Mouse (Mus musculus) thymus, postnatal 25 days (tissue): ENCODE data around the gene Zfp609.
"Not testable (repeated sequence)": the region's sequence is repeated elsewhere in the genome, so short reads cannot be mapped to it uniquely, and the experiment has no call there.

Experiments
- DNase-seq: peaks from one replicate; pipeline ENCODE4 v3.0.0; 2022

The Zfp609 gene

DNA sequence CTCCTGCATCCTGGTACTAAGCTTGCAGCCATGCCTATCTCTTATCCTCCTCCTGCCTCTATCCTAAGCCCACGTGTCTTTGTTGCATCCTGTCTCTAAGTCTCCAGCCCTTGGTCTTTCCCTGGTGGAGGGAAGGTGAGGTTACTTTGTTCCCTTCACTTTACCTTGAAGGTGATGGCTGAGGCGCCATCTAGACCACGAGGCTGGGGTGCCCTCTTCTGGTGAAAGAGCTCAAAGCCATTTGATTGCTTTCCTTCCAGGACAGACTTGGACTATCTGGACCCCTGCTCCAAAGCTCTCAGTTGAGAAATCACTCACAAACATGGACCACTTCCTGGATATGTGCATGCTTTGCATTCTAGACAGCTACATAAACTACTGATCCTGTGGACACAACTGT, 163.2 kb downstream of the Zfp609 start:
- peak; percentile 75 for DNase-seq

GRCm38 (mm10) chr9:65661493-65661892, 165.9 kb downstream of the Zfp609 start:
- no peak for DNase-seq

- no peak for DNase-seq
These were observed 166.3 kb downstream of the Zfp609 start for GRCm38 (mm10) chr9:65661029-65661428.

DNA sequence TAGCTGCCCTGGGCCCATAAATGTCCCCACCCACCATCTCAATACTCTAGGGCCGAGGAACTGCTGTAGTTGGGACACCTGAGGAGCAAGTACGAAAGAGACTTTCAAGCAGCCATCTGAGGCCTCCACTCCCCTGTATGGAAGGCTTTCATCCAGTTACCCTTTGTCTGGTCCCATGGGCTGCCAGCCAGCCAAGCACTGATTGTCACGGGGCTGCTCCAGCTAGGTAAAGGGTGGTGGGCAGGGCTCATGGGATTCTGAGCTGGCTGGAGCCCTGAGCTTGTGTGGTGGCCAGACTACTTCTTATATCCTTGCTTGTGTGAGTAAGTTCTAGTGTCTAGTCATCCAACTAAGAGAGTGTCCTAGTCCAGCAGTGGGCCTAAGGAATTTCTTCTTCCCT, 170.1 kb downstream of the Zfp609 start:
- DNase-seq, result no peak

DNA sequence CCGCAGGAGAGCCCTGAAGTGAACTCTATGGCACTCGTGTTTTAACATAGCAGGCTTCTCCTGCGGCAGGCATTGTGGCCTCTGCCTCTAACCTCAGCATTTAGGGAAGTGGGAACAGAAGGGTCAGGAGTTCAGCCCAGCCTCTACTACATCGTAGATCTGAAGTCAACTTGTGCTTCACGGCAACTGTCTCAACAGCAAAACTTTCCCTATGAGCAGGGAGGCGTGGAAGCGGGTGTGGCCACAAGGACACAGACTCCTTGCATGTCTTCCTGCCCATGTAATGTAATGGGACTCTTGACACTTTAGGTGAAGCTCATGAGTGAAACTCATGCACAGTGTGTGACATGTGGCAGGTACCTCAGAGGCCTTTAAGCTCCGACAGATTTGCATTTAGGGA, 171.8 kb downstream of the Zfp609 start:
- DNase-seq, result peak; percentile 13

DNA sequence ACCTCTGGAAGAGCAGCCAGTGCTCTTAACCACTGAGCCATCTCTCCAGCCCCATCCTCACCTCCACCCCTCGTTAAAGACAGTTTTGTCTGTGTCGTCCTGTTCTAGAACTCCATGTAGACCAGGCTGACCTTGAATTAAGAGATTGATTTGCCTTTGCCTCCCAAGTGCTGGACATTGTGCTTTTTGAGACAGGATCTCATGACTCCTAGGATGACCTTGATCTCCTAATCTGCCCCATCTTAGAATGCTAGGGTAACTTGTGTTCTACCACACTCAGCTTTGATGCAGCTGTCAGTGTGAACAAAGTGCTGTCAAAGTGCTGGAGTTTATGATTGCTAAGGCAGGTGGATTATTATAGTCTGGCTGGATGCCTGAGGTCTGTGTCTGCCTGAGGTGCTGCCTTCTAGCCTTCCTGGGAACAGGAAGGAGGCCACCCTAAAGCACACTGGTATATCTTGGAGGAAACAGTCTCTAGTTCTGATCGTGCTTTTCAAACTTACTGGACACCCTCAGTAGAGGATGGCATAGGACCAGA, 172.6 kb downstream of the Zfp609 start:
- DNase-seq, result no peak

DNA sequence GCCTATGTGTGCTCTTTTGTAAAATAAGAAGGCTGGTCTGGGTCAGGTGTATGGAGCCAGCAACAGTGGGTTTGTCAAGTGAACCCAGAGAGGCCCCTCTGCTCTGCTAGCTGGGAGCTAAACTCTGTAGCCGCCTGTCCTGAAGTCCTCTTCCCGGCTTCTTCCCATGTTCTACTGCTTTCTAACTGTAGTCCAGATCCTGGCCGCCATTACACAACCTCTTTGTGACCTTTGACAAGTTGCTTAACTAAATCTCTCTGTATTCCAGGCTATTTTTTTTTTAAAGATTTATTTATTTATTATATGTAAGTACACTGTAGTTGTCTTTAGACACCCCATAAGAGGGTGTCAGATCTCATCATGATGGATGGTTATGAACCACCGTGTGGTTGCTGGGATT, 173.6 kb downstream of the Zfp609 start:
- no peak for DNase-seq

- DNase-seq, result not testable (repeated sequence)
These were observed 175.4 kb downstream of the Zfp609 start for GRCm38 (mm10) chr9:65651957-65652356.

DNA sequence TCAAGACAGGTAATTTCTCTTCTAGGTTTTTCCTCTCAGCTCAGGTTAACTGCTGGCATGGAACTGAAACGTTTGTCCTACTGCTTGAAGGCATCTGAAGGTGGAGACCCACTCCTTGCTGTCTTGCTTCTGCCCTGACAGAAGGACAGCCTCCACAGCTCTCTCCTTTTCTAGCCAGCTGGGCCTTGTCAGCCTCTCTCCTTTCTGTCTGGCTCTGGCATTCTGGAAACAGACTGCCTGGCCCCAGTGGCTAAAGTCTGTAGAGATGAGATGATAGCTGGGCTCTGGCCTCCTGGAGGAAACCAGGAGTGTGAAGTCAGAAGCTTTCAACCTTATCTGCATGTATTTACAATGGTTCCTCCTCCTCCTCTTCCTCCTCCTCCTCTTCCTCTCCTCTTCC, 177.4 kb downstream of the Zfp609 start:
- no peak for DNase-seq

GRCm38 (mm10) chr9:65648730-65649129, 178.6 kb downstream of the Zfp609 start:
- DNase-seq, result no peak

GRCm38 (mm10) chr9:65646782-65647181, 180.6 kb downstream of the Zfp609 start:
- DNase-seq, result no peak

DNA sequence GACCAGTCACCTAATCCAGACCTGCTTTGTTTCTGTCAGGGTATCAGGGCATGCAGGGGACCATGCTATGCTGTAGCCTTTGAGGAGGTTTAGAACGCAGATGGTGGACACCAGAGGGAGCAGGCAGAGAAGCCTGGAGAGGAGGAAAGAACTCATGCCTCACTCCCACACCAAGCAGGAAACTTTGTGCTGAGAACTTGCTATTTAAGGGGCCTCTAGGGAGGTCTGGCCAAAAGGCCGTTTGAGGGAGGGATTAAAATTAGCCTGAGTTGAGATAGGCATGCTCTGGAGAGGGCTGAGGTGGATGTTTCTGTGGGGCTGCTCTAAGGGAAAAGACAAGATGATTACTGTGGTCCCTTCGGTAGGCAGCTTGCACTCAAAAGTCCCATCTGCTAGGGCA, 181.4 kb downstream of the Zfp609 start:
- DNase-seq, result no peak

- DNase-seq, result no peak
These were observed 182.4 kb downstream of the Zfp609 start for GRCm38 (mm10) chr9:65644960-65645359.

GRCm38 (mm10) chr9:65642546-65642945, 184.8 kb downstream of the Zfp609 start:
- no peak for DNase-seq
